ENCODE assay signal across 8 mouse cellular contexts in the genomic region with DNA sequence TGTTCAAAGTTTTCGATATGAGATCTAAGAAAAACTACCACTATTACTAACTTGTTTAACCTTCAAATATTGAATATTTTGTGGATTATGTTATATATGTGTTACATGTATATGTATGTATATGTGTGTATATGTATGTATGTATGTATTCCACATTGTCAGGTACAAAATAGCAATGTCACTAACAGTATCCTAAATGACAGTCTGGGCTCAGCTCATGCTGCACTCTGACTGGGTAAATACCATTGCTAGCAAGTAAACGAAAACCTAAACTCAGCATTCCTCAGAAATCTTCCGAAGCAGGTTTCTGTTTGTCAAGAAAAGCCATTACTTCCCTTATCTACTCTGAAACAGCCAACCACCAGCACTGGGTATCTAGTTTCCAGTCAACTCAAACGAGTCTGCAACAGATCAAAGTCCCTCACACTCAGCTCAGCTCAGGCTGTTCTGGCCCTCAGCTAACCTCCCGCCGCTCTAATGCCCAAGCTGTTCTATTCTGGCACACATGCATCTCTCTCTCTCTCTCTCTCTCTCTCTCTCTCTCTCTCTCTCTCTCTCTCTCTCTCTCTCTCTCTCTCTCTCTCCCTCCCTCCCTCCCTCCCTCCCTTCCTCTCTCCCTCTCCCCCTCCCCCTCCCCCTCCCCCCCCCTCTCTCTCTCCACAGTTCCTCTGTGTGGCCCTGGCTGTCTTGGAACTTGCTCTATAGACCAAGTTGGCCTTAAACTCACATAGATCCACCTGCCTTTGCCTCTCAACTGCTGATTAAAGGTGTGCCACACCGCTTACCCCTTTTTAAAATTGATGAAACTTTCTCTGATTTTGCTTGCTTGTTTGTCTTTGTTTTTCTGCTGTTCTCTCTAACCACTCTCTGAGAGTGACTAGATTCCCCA. TPM values are rescaled to one million over a fixed set of nuclear protein-coding genes. Genes with fewer than 3 reads are reported as not detected.
DNase-seq lines count a peak whose midpoint lies in the region; ATAC-seq and TF ChIP-seq lines count a peak whose summit lies in the region.

No protein-coding gene starts in this region.

- H3K4me1 ChIP-seq in lung, embryonic 14.5 days (ENCODE audit: insufficient read depth) = no peaks in the 10 kb centered on the region
- peaks cover 15% of the 10 kb centered on the region for H3K4me1 ChIP-seq in embryonic facial prominence, embryonic 10.5 days
- no peaks in the 10 kb centered on the region for H3K4me1 ChIP-seq in kidney, embryonic 16.5 days (ENCODE audit: insufficient read depth, low read length)
- H3K4me1 ChIP-seq in midbrain, embryonic 15.5 days = no peaks in the 10 kb centered on the region

- no peaks in the 10 kb centered on the region for H3K36me3 ChIP-seq in lung, embryonic 14.5 days (ENCODE audit: insufficient read depth)
- H3K36me3 ChIP-seq in embryonic facial prominence, embryonic 10.5 days (replicated peaks) = no peaks in the 10 kb centered on the region
- H3K36me3 ChIP-seq in kidney, embryonic 16.5 days (ENCODE audit: insufficient read depth, low read length) = no peaks in the 10 kb centered on the region
- H3K36me3 ChIP-seq in midbrain, embryonic 15.5 days (replicated peaks) = no peaks in the 10 kb centered on the region

- no peak overlapping the region for H3K4me3 ChIP-seq in lung, embryonic 14.5 days (ENCODE audit: low read depth, low read length)
- no peak overlapping the region for H3K4me3 ChIP-seq in embryonic facial prominence, embryonic 10.5 days
- no peak overlapping the region for H3K4me3 ChIP-seq in kidney, embryonic 16.5 days (ENCODE audit: low read length)
- no peak overlapping the region for H3K4me3 ChIP-seq in midbrain, embryonic 15.5 days

- H3K27me3 ChIP-seq in lung, embryonic 14.5 days (ENCODE audit: insufficient read depth, low read length) = no peaks in the 10 kb centered on the region
- H3K27me3 ChIP-seq in embryonic facial prominence, embryonic 10.5 days (replicated peaks; ENCODE audit: low read depth, poor library complexity, severe bottlenecking) = no peaks in the 10 kb centered on the region
- H3K27me3 ChIP-seq in kidney, embryonic 16.5 days (ENCODE audit: insufficient read depth, low read length) = no peaks in the 10 kb centered on the region
- no peaks in the 10 kb centered on the region for H3K27me3 ChIP-seq in midbrain, embryonic 15.5 days (replicated peaks)

- H3K27ac ChIP-seq in lung, embryonic 14.5 days (ENCODE audit: low read depth) = no peak overlapping the region
- H3K27ac ChIP-seq in embryonic facial prominence, embryonic 10.5 days (replicated peaks) = peak overlapping the region; percentile 35; the same call in 1 of the 2 replicates
- H3K27ac ChIP-seq in kidney, embryonic 16.5 days (ENCODE audit: low read length) = no peak overlapping the region
- no peak overlapping the region for H3K27ac ChIP-seq in midbrain, embryonic 15.5 days

- peak; percentile 94 for ATAC-seq in lung, embryonic 14.5 days (ENCODE audit: insufficient read depth)
- peak; percentile 90; the same call in 1 of the 2 replicates for ATAC-seq in kidney, embryonic 16.5 days (ENCODE audit: low FRiP score, low TSS enrichment)
- peak; percentile 67; the same call in 1 of the 2 replicates for ATAC-seq in midbrain, embryonic 15.5 days (replicated peaks)

- no peak overlapping the region for H3K9ac ChIP-seq in lung, embryonic 14.5 days
- no peak overlapping the region for H3K9ac ChIP-seq in kidney, embryonic 16.5 days (replicated peaks; ENCODE audit: low read length)
- no peak overlapping the region for H3K9ac ChIP-seq in midbrain, embryonic 15.5 days

- no peak for TF ChIP-seq CTCF in lung, embryonic 14.5 days (IDR thresholded peaks at IDR 0.05; ENCODE audit: low read depth)

- 26% methylated on average over 7 of the region's 7 CpGs for WGBS in lung, embryonic 14.5 days
- WGBS in embryonic facial prominence, embryonic 10.5 days = 43% methylated on average over 7 of the region's 7 CpGs
- WGBS in kidney, embryonic 16.5 days = 38% methylated on average over 7 of the region's 7 CpGs
- WGBS in midbrain, embryonic 15.5 days = 50% methylated on average over 7 of the region's 7 CpGs

- peak; percentile 73 for DNase-seq in lung, embryonic 14.5 days
- DNase-seq in lung, postnatal 25 days (ENCODE audit: low spot score) = no peak
- peak; percentile 67 for DNase-seq in embryonic facial prominence, embryonic 10.5 days (ENCODE audit: low spot score)
- no peak for DNase-seq in right cerebral cortex, postnatal 25 days
- DNase-seq in gastrocnemius, postnatal 25 days = no peak
- no peak for DNase-seq in adrenal gland, adult (ENCODE audit: inconsistent age in 2 of 2, low spot score in 1 of 2)

- H3K4me2 ChIP-seq in lung, embryonic 14.5 days = no peak overlapping the region
- peak overlapping the region; percentile 29; the same call in 1 of the 2 replicates for H3K4me2 ChIP-seq in kidney, embryonic 16.5 days (replicated peaks; ENCODE audit: low read depth, low read length)
- H3K4me2 ChIP-seq in midbrain, embryonic 15.5 days = no peak overlapping the region

- no peaks in the 10 kb centered on the region for H3K9me3 ChIP-seq in lung, embryonic 14.5 days (ENCODE audit: low read depth, low read length)
- H3K9me3 ChIP-seq in embryonic facial prominence, embryonic 10.5 days = no peaks in the 10 kb centered on the region
- no peaks in the 10 kb centered on the region for H3K9me3 ChIP-seq in kidney, embryonic 16.5 days (ENCODE audit: low read length)
- no peaks in the 10 kb centered on the region for H3K9me3 ChIP-seq in midbrain, embryonic 15.5 days

RNA-seq across cellular contexts. Expression of a gene that starts 9.5 kb away (rescaled TPM):
- polyA plus RNA-seq in lung, embryonic 14.5 days (2014; fragmentation: Nextera tagmentation; extraction: Ambion mirVana) = 218 and 222 TPM in 2 replicates
- 216 and 228 TPM in 2 replicates for polyA plus RNA-seq in embryonic facial prominence, embryonic 10.5 days (2016; fragmentation: Nextera tagmentation; extraction: Ambion mirVana)
- polyA plus RNA-seq in kidney, embryonic 16.5 days (2015; fragmentation: Nextera tagmentation; extraction: Ambion mirVana) = 154 and 180 TPM in 2 replicates
- polyA plus RNA-seq in midbrain, embryonic 15.5 days (2015; fragmentation: Nextera tagmentation; extraction: Ambion mirVana) = 46.7 and 52.7 TPM in 2 replicates
- 1 to 10 TPM; 1.0 to 2.5 TPM for total RNA-seq in gastrocnemius, postnatal 25 days (2021)

Comparison
In these comparisons a context has a peak if more than half of its experiments do, and no peak if none do; other contexts are left out.
1. DNase-seq: peak in lung, embryonic 14.5 days (single experiment) and embryonic facial prominence, embryonic 10.5 days (single experiment); none in lung, postnatal 25 days (single experiment), right cerebral cortex, postnatal 25 days (single experiment), gastrocnemius, postnatal 25 days (single experiment) and adrenal gland, adult (0 of 2).
2. Peak in every context shown above with its lines, with median percentiles within 50 percentile points of each other: ATAC-seq.